Mouse (Mus musculus) liver, adult (tissue): ENCODE measurements around the gene Casp7.

Experiments
- GATA4 ChIP-seq: IDR thresholded peaks from 2 replicates; pipeline ENCODE4 v1.6.1; 2014; ENCODE audit warnings: mild to moderate bottlenecking, low read length; ENCODE audit not compliant: insufficient replicate concordance

The Casp7 gene

GRCm38 (mm10) chr19:56466486-56466885, 69.6 kb downstream of the Casp7 start:
- TF ChIP-seq GATA4 = no peak

- TF ChIP-seq GATA4 = no peak
Observed at GRCm38 (mm10) chr19:56470286-56471020, 73.5 kb downstream of the Casp7 start.

GRCm38 (mm10) chr19:56471934-56472333, 75.0 kb downstream of the Casp7 start:
- no peak for TF ChIP-seq GATA4

GRCm38 (mm10) chr19:56474869-56475550, 78.1 kb downstream of the Casp7 start:
- no peak for TF ChIP-seq GATA4

GRCm38 (mm10) chr19:56476546-56476945, 79.6 kb downstream of the Casp7 start:
- no peak for TF ChIP-seq GATA4

- no peak for TF ChIP-seq GATA4
Observed at GRCm38 (mm10) chr19:56477253-56477652, 80.3 kb downstream of the Casp7 start.

- TF ChIP-seq GATA4 = no peak
Observed at GRCm38 (mm10) chr19:56477832-56478231, 80.9 kb downstream of the Casp7 start.

GRCm38 (mm10) chr19:56484630-56485375, 87.9 kb downstream of the Casp7 start:
- no peak for TF ChIP-seq GATA4

GRCm38 (mm10) chr19:56485376-56486271, 88.7 kb downstream of the Casp7 start:
- TF ChIP-seq GATA4 = peak; percentile 48; the same call in 1 of the 2 replicates

GRCm38 (mm10) chr19:56486926-56487325, 90.0 kb downstream of the Casp7 start:
- TF ChIP-seq GATA4 = no peak

GRCm38 (mm10) chr19:56487339-56487738, 90.4 kb downstream of the Casp7 start:
- TF ChIP-seq GATA4 = no peak

GRCm38 (mm10) chr19:56489601-56490000, 92.7 kb downstream of the Casp7 start:
- TF ChIP-seq GATA4 = no peak
